Mouse (Mus musculus): ENCODE data around the gene Abhd10. TPM values are rescaled to one million over a fixed set of nuclear protein-coding genes. Genes with fewer than 3 reads are reported as not detected.
A peak's percentile ranks its signal among the peaks of the same experiment; 100 is the strongest.

The Abhd10 gene
- polyA plus RNA-seq, 1 experiment from 2014 or later = 39.5 TPM

GRCm38 (mm10) chr16:45737880-45738279 is 4.9 kb downstream of the Abhd10 start:
- no peak overlapping the region for H3K4me3 ChIP-seq (ENCODE audit: low read length)
- 90% methylated on average over 8 of the region's 8 CpGs for WGBS
- no peaks in the 10 kb centered on the region for H3K9me3 ChIP-seq (ENCODE audit: control insufficient read depth, low read length)
- no peak overlapping the region for H3K27ac ChIP-seq (ENCODE audit: low read depth, low read length)
- H3K36me3 ChIP-seq (ENCODE audit: control insufficient read depth, insufficient read depth, low read length) = peaks cover 19% of the 10 kb centered on the region
- H3K4me2 ChIP-seq (ENCODE audit: low read length) = no peak overlapping the region
- H3K9ac ChIP-seq (ENCODE audit: low read depth, low read length) = no peak overlapping the region
- H3K4me1 ChIP-seq (ENCODE audit: control insufficient read depth, insufficient read depth, low read depth, low read length) = peaks cover 9% of the 10 kb centered on the region
- ATAC-seq = no peak
- H3K27me3 ChIP-seq (replicated peaks; ENCODE audit: control insufficient read depth, insufficient read depth, low read length) = no peaks in the 10 kb centered on the region

- ATAC-seq = no peak
- no peaks in the 10 kb centered on the region for H3K9me3 ChIP-seq (ENCODE audit: control insufficient read depth, low read length)
- H3K4me3 ChIP-seq (ENCODE audit: low read length) = no peak overlapping the region
- H3K27ac ChIP-seq (ENCODE audit: low read depth, low read length) = no peak overlapping the region
- H3K27me3 ChIP-seq (replicated peaks; ENCODE audit: control insufficient read depth, insufficient read depth, low read length) = no peaks in the 10 kb centered on the region
- peaks cover 9% of the 10 kb centered on the region for H3K4me1 ChIP-seq (ENCODE audit: control insufficient read depth, insufficient read depth, low read depth, low read length)
- WGBS = 96% methylated on average over 3 of the region's 3 CpGs
- H3K4me2 ChIP-seq (ENCODE audit: low read length) = no peak overlapping the region
- H3K9ac ChIP-seq (ENCODE audit: low read depth, low read length) = no peak overlapping the region
- peaks cover 19% of the 10 kb centered on the region for H3K36me3 ChIP-seq (ENCODE audit: control insufficient read depth, insufficient read depth, low read length)
Measured at GRCm38 (mm10) chr16:45736724-45737123, 6.0 kb downstream of the Abhd10 start.

GRCm38 (mm10) chr16:45729163-45729562 is 13.6 kb downstream of the Abhd10 start:
- Histone ChIP-seq H3K36me3 (ENCODE audit: control insufficient read depth, insufficient read depth, low read length) (peaks cover 10% of the 10 kb centered on the region; the same call in 1 of the 2 replicates), H3K4me1 (ENCODE audit: control insufficient read depth, insufficient read depth, low read depth, low read length) (no peaks in the 10 kb centered on the region), H3K4me3 (ENCODE audit: low read length) (no peak overlapping the region), H3K27me3 (replicated peaks; ENCODE audit: control insufficient read depth, insufficient read depth, low read length) (no peaks in the 10 kb centered on the region), H3K9ac (ENCODE audit: low read depth, low read length) (no peak overlapping the region), H3K27ac (ENCODE audit: low read depth, low read length) (no peak overlapping the region), H3K9me3 (ENCODE audit: control insufficient read depth, low read length) (no peaks in the 10 kb centered on the region), H3K4me2 (ENCODE audit: low read length) (no peak overlapping the region)
- ATAC-seq = no peak
- WGBS = 82% methylated on average over 5 of the region's 5 CpGs

- Histone ChIP-seq H3K4me2 (ENCODE audit: low read length) (peak overlapping the region; percentile 73), H3K36me3 (ENCODE audit: control insufficient read depth, insufficient read depth, low read length) (peaks cover 10% of the 10 kb centered on the region; the same call in 1 of the 2 replicates), H3K9ac (ENCODE audit: low read depth, low read length) (peak overlapping the region; percentile 92), H3K27ac (ENCODE audit: low read depth, low read length) (peak overlapping the region; percentile 98), H3K27me3 (replicated peaks; ENCODE audit: control insufficient read depth, insufficient read depth, low read length) (no peaks in the 10 kb centered on the region), H3K9me3 (ENCODE audit: control insufficient read depth, low read length) (no peaks in the 10 kb centered on the region), H3K4me1 (ENCODE audit: control insufficient read depth, insufficient read depth, low read depth, low read length) (peaks cover 20% of the 10 kb centered on the region), H3K4me3 (ENCODE audit: low read length) (peak overlapping the region; percentile 64)
- ATAC-seq = peak; percentile 75; the same call in 1 of the 2 replicates
- WGBS = 2% methylated on average over 10 of the region's 10 CpGs
Measured at GRCm38 (mm10) chr16:45724742-45725102, 18.0 kb downstream of the Abhd10 start.

- Histone ChIP-seq H3K4me2 (ENCODE audit: low read length) (peak within 1 kb of the TSS; percentile 73), H3K9ac (ENCODE audit: low read depth, low read length) (peak within 1 kb of the TSS; percentile 92), H3K4me1 (ENCODE audit: control insufficient read depth, insufficient read depth, low read depth, low read length) (peaks cover 20% of the 10 kb centered on the region), H3K4me3 (ENCODE audit: low read length) (peak within 1 kb of the TSS; percentile 64), H3K9me3 (ENCODE audit: control insufficient read depth, low read length) (no peaks in the 10 kb centered on the region), H3K36me3 (ENCODE audit: control insufficient read depth, insufficient read depth, low read length) (peaks cover 8% of the 10 kb centered on the region; the same call in 1 of the 2 replicates), H3K27ac (ENCODE audit: low read depth, low read length) (peak within 1 kb of the TSS; percentile 98), H3K27me3 (replicated peaks; ENCODE audit: control insufficient read depth, insufficient read depth, low read length) (no peaks in the 10 kb centered on the region)
- under 1% methylated on average over 30 of the region's 30 CpGs for WGBS
- ATAC-seq = peak; percentile 87
Measured at GRCm38 (mm10) chr16:45724061-45724741, 18.6 kb downstream of the Abhd10 start, which contains the start of gene Tagln3. Gene Tagln3 (minus strand): TSS chr16:45724608.

GRCm38 (mm10) chr16:45723172-45723901 is 19.4 kb downstream of the Abhd10 start:
- Histone ChIP-seq H3K36me3 (ENCODE audit: control insufficient read depth, insufficient read depth, low read length) (peaks cover 14% of the 10 kb centered on the region), H3K9ac (ENCODE audit: low read depth, low read length) (peak overlapping the region; percentile 92), H3K27ac (ENCODE audit: low read depth, low read length) (peak overlapping the region; percentile 98), H3K27me3 (replicated peaks; ENCODE audit: control insufficient read depth, insufficient read depth, low read length) (no peaks in the 10 kb centered on the region), H3K4me1 (ENCODE audit: control insufficient read depth, insufficient read depth, low read depth, low read length) (peaks cover 20% of the 10 kb centered on the region), H3K9me3 (ENCODE audit: control insufficient read depth, low read length) (no peaks in the 10 kb centered on the region), H3K4me2 (ENCODE audit: low read length) (peak overlapping the region; percentile 73), H3K4me3 (ENCODE audit: low read length) (peak overlapping the region; percentile 64)
- 25% methylated on average over 6 of the region's 6 CpGs for WGBS
- peak; percentile 31 for ATAC-seq

- peak overlapping the region; percentile 64 for H3K4me3 ChIP-seq (ENCODE audit: low read length)
- H3K27ac ChIP-seq (ENCODE audit: low read depth, low read length) = peak overlapping the region; percentile 98
- peaks cover 20% of the 10 kb centered on the region for H3K4me1 ChIP-seq (ENCODE audit: control insufficient read depth, insufficient read depth, low read depth, low read length)
- peak overlapping the region; percentile 92 for H3K9ac ChIP-seq (ENCODE audit: low read depth, low read length)
- WGBS = 31% methylated on average over 3 of the region's 3 CpGs
- no peaks in the 10 kb centered on the region for H3K9me3 ChIP-seq (ENCODE audit: control insufficient read depth, low read length)
- ATAC-seq = no peak
- peak overlapping the region; percentile 73 for H3K4me2 ChIP-seq (ENCODE audit: low read length)
- no peaks in the 10 kb centered on the region for H3K27me3 ChIP-seq (replicated peaks; ENCODE audit: control insufficient read depth, insufficient read depth, low read length)
- H3K36me3 ChIP-seq (ENCODE audit: control insufficient read depth, insufficient read depth, low read length) = peaks cover 20% of the 10 kb centered on the region
Measured at GRCm38 (mm10) chr16:45722460-45722951, 20.2 kb downstream of the Abhd10 start.

- Histone ChIP-seq H3K27me3 (replicated peaks; ENCODE audit: control insufficient read depth, insufficient read depth, low read length) (no peaks in the 10 kb centered on the region), H3K4me3 (ENCODE audit: low read length) (no peak overlapping the region), H3K36me3 (ENCODE audit: control insufficient read depth, insufficient read depth, low read length) (peaks cover 30% of the 10 kb centered on the region), H3K27ac (ENCODE audit: low read depth, low read length) (no peak overlapping the region), H3K9me3 (ENCODE audit: control insufficient read depth, low read length) (no peaks in the 10 kb centered on the region), H3K4me2 (ENCODE audit: low read length) (no peak overlapping the region), H3K4me1 (ENCODE audit: control insufficient read depth, insufficient read depth, low read depth, low read length) (peaks cover 20% of the 10 kb centered on the region), H3K9ac (ENCODE audit: low read depth, low read length) (peak overlapping the region; percentile 11; the same call in 1 of the 2 replicates)
- ATAC-seq = no peak
- 81% methylated on average over 10 of the region's 10 CpGs for WGBS
Measured at GRCm38 (mm10) chr16:45720022-45720630, 22.6 kb downstream of the Abhd10 start.

GRCm38 (mm10) chr16:45718296-45718695 is 24.5 kb downstream of the Abhd10 start:
- no peak for ATAC-seq
- Histone ChIP-seq H3K27me3 (replicated peaks; ENCODE audit: control insufficient read depth, insufficient read depth, low read length) (no peaks in the 10 kb centered on the region), H3K4me1 (ENCODE audit: control insufficient read depth, insufficient read depth, low read depth, low read length) (peaks cover 20% of the 10 kb centered on the region), H3K27ac (ENCODE audit: low read depth, low read length) (no peak overlapping the region), H3K4me2 (ENCODE audit: low read length) (no peak overlapping the region), H3K36me3 (ENCODE audit: control insufficient read depth, insufficient read depth, low read length) (peaks cover 34% of the 10 kb centered on the region), H3K4me3 (ENCODE audit: low read length) (no peak overlapping the region), H3K9me3 (ENCODE audit: control insufficient read depth, low read length) (no peaks in the 10 kb centered on the region), H3K9ac (ENCODE audit: low read depth, low read length) (no peak overlapping the region)
- 96% methylated on average over 4 of the region's 4 CpGs for WGBS

Data from hindbrain, embryonic 16.5 days (tissue).